Mouse (Mus musculus) stomach, embryonic 16.5 days (tissue): Measurements from ENCODE around the gene Robo1. TPM values are rescaled to one million over a fixed set of nuclear protein-coding genes. Genes with fewer than 3 reads are reported as not detected.
A peak's percentile ranks its signal among the peaks of the same experiment; 100 is the strongest.

Source experiments
- ATAC-seq: fragments of 200-750 bp; cut with Nextera tagmentation; 2 replicates; pipeline ENCODE4 v1.8.0; 2017; ENCODE audit warnings: moderate number of reproducible peaks, moderate TSS enrichment; ENCODE audit not compliant: insufficient read depth, low FRiP score
- H3K27ac ChIP-seq: fragments of 300-500 bp; sonication (generic); 2 replicates; pipeline ENCODE4 v1.5.1; 2014; ENCODE audit warnings: low read length
- H3K27me3 ChIP-seq: fragments of 300-500 bp; sonication (generic); 2 replicates; pipeline ENCODE4 v1.6.1; 2014; ENCODE audit warnings: low read length, control low read depth, mixed read lengths; ENCODE audit not compliant: control insufficient read depth, insufficient read depth
- H3K36me3 ChIP-seq: fragments of 300-500 bp; sonication (generic); 2 replicates; pipeline ENCODE4 v1.6.1; 2014; ENCODE audit warnings: low read length; ENCODE audit not compliant: control insufficient read depth, insufficient read depth
- H3K4me1 ChIP-seq: fragments of 300-500 bp; sonication (generic); 2 replicates; pipeline ENCODE4 v1.6.1; 2014; ENCODE audit warnings: low read length, control low read depth, mixed read lengths; ENCODE audit not compliant: control insufficient read depth, insufficient read depth
- H3K4me2 ChIP-seq: fragments of 300-500 bp; sonication (generic); 2 replicates; pipeline ENCODE4 v1.6.1; 2014; ENCODE audit warnings: low read depth, low read length, mixed read lengths
- H3K4me3 ChIP-seq: fragments of 300-500 bp; sonication (generic); replicated peaks from 2 replicates; pipeline ENCODE4 v1.5.1; 2014; ENCODE audit warnings: mild to moderate bottlenecking, low read length
- H3K9ac ChIP-seq: fragments of 300-500 bp; sonication (generic); 2 replicates; pipeline ENCODE4 v1.6.1; 2014; ENCODE audit warnings: low read length
- H3K9me3 ChIP-seq: fragments of 300-500 bp; sonication (generic); replicated peaks from 2 replicates; pipeline ENCODE4 v1.6.1; 2016; ENCODE audit warnings: low read length, control low read depth; ENCODE audit not compliant: control insufficient read depth
- WGBS: fragments of 180-500 bp; shearing (Covaris S2); extraction: QIAGEN DNeasy Blood & Tissue Kit; methylation state at CpG from one replicate; pipeline ENCODE4 v1.1.7; 2014; 5-methylcytosine and 5-hydroxymethylcytosine counted together
- polyA plus RNA-seq: library from polyadenylated mRNA; unstranded; fragments of >200 nt; fragmentation: Nextera tagmentation; extraction: Ambion mirVana; gene quantifications from 2 replicates; pipeline ENCODE4 v1.2.1, GENCODE M21; 2015

Robo1 gene
- polyA plus RNA-seq, 1 experiment from 2014 or later: 23.4 TPM

- Histone ChIP-seq H3K9ac (no peak overlapping the region), H3K4me1 (no peaks in the 10 kb centered on the region), H3K36me3 (no peaks in the 10 kb centered on the region), H3K27me3 (no peaks in the 10 kb centered on the region), H3K4me2 (no peak overlapping the region), H3K27ac (no peak overlapping the region), H3K9me3 (no peaks in the 10 kb centered on the region), H3K4me3 (no peak overlapping the region)
- no peak for ATAC-seq
- WGBS: 62% methylated on average over 5 of the region's 5 CpGs
Observed at GRCm38 (mm10) chr16:72376896-72377295, 68.8 kb downstream of the Robo1 start.

- Histone ChIP-seq H3K27ac (no peak overlapping the region), H3K27me3 (no peaks in the 10 kb centered on the region), H3K4me1 (no peaks in the 10 kb centered on the region), H3K4me2 (no peak overlapping the region), H3K36me3 (no peaks in the 10 kb centered on the region), H3K4me3 (no peak overlapping the region), H3K9me3 (no peaks in the 10 kb centered on the region), H3K9ac (no peak overlapping the region)
- WGBS: 90% methylated on average over 6 of the region's 6 CpGs
- ATAC-seq: no peak
Observed at GRCm38 (mm10) chr16:72381819-72382218, 73.7 kb downstream of the Robo1 start.

GRCm38 (mm10) chr16:72383566-72383965, 75.5 kb downstream of the Robo1 start:
- Histone ChIP-seq H3K9ac (no peak overlapping the region), H3K27me3 (no peaks in the 10 kb centered on the region), H3K4me3 (no peak overlapping the region), H3K36me3 (no peaks in the 10 kb centered on the region), H3K27ac (no peak overlapping the region), H3K4me1 (no peaks in the 10 kb centered on the region), H3K4me2 (no peak overlapping the region), H3K9me3 (no peaks in the 10 kb centered on the region)
- 58% methylated on average over 1 of the region's 1 CpGs for WGBS
- ATAC-seq: peak; percentile 73; the same call in 1 of the 2 replicates

GRCm38 (mm10) chr16:72393512-72393911, 85.4 kb downstream of the Robo1 start:
- Histone ChIP-seq H3K27me3 (no peaks in the 10 kb centered on the region), H3K4me1 (no peaks in the 10 kb centered on the region), H3K9ac (no peak overlapping the region), H3K36me3 (no peaks in the 10 kb centered on the region), H3K4me3 (no peak overlapping the region), H3K4me2 (no peak overlapping the region), H3K9me3 (no peaks in the 10 kb centered on the region), H3K27ac (no peak overlapping the region)
- WGBS: 53% methylated on average over 3 of the region's 3 CpGs
- ATAC-seq: no peak

GRCm38 (mm10) chr16:72398811-72399210, 90.7 kb downstream of the Robo1 start:
- no peak for ATAC-seq
- 68% methylated on average over 5 of the region's 5 CpGs for WGBS
- no peaks in the 10 kb centered on the region for H3K4me1 ChIP-seq

GRCm38 (mm10) chr16:72402381-72402780, 94.3 kb downstream of the Robo1 start:
- Histone ChIP-seq H3K4me3 (no peak overlapping the region), H3K36me3 (no peaks in the 10 kb centered on the region), H3K27ac (no peak overlapping the region), H3K9me3 (no peaks in the 10 kb centered on the region), H3K4me2 (no peak overlapping the region), H3K9ac (no peak overlapping the region), H3K4me1 (no peaks in the 10 kb centered on the region), H3K27me3 (no peaks in the 10 kb centered on the region)
- 47% methylated on average over 9 of the region's 9 CpGs for WGBS
- ATAC-seq: no peak

More at GRCm38 (mm10) chr16:72398811-72399210, 90.7 kb downstream of the Robo1 start:
- no peaks in the 10 kb centered on the region for H3K36me3 ChIP-seq
- no peak overlapping the region for H3K4me2 ChIP-seq
- H3K9me3 ChIP-seq: no peaks in the 10 kb centered on the region
- H3K27ac ChIP-seq: no peak overlapping the region
- no peak overlapping the region for H3K9ac ChIP-seq
- no peak overlapping the region for H3K4me3 ChIP-seq
- H3K27me3 ChIP-seq: no peaks in the 10 kb centered on the region

GRCm38 (mm10) chr16:72409820-72410219, 101.7 kb downstream of the Robo1 start:
- H3K27me3 ChIP-seq: no peaks in the 10 kb centered on the region
- H3K4me2 ChIP-seq: no peak overlapping the region
- no peak overlapping the region for H3K4me3 ChIP-seq
- H3K27ac ChIP-seq: no peak overlapping the region
- H3K4me1 ChIP-seq: peaks cover 5% of the 10 kb centered on the region; the same call in 1 of the 2 replicates
- no peaks in the 10 kb centered on the region for H3K36me3 ChIP-seq
- ATAC-seq: no peak; the same call in 1 of the 2 replicates
- H3K9ac ChIP-seq: no peak overlapping the region
- 32% methylated on average over 1 of the region's 1 CpGs for WGBS
- no peaks in the 10 kb centered on the region for H3K9me3 ChIP-seq

GRCm38 (mm10) chr16:72411669-72412270, 103.7 kb downstream of the Robo1 start:
- Histone ChIP-seq H3K27ac (no peak overlapping the region), H3K9me3 (no peaks in the 10 kb centered on the region), H3K4me2 (no peak overlapping the region), H3K9ac (no peak overlapping the region), H3K36me3 (no peaks in the 10 kb centered on the region), H3K4me1 (peaks cover 5% of the 10 kb centered on the region; the same call in 1 of the 2 replicates), H3K27me3 (no peaks in the 10 kb centered on the region), H3K4me3 (no peak overlapping the region)
- 36% methylated on average over 5 of the region's 5 CpGs for WGBS
- ATAC-seq: no peak

- Histone ChIP-seq H3K27ac (no peak overlapping the region), H3K27me3 (no peaks in the 10 kb centered on the region), H3K9me3 (no peaks in the 10 kb centered on the region), H3K9ac (no peak overlapping the region), H3K36me3 (no peaks in the 10 kb centered on the region), H3K4me2 (no peak overlapping the region), H3K4me1 (peaks cover 5% of the 10 kb centered on the region; the same call in 1 of the 2 replicates), H3K4me3 (no peak overlapping the region)
- 8% methylated on average over 7 of the region's 7 CpGs for WGBS
- peak; percentile 29; the same call in 1 of the 2 replicates for ATAC-seq
Observed at GRCm38 (mm10) chr16:72412879-72413278, 104.8 kb downstream of the Robo1 start.
